Mouse (Mus musculus) 3134 (cell line): ENCODE measurements at regions not wholly inside any gene's neighbourhood (a gene's known extent, or its start where the extent isn't known, plus 50 kb on each side); places are given as distances from the start of the nearest gene placed in this dataset.

Experiments used
- DNase-seq: peaks from one replicate; pipeline ENCODE4 v3.0.0-alpha.2; 2011; ENCODE audit warnings: low spot score; ENCODE audit not compliant: insufficient read length; ENCODE audit errors: extremely low read depth

- DNase-seq, result no peak
Observed at GRCm38 (mm10) chr6:100107066-100107465, 180.2 kb downstream of the Rybp start.

GRCm38 (mm10) chr6:100100565-100101133, 186.6 kb downstream of the Rybp start:
- no peak for DNase-seq

- no peak for DNase-seq
Observed at GRCm38 (mm10) chr6:100096393-100097125, 190.7 kb downstream of the Rybp start.

- no peak for DNase-seq
Observed at GRCm38 (mm10) chr6:100094653-100095217, 192.6 kb downstream of the Rybp start.

- DNase-seq, result no peak
Observed at GRCm38 (mm10) chr6:100092870-100093269, 194.4 kb downstream of the Rybp start.

GRCm38 (mm10) chr6:100091815-100092214, 195.5 kb downstream of the Rybp start:
- no peak for DNase-seq

- DNase-seq, result no peak
Observed at GRCm38 (mm10) chr6:100088576-100088975, 198.7 kb downstream of the Rybp start.

- no peak for DNase-seq
Observed at GRCm38 (mm10) chr6:100086807-100087206, 200.5 kb downstream of the Rybp start.

- no peak for DNase-seq
Observed at GRCm38 (mm10) chr6:100085981-100086380, 201.3 kb downstream of the Rybp start.

GRCm38 (mm10) chr6:100083868-100084477, 203.3 kb downstream of the Rybp start:
- no peak for DNase-seq

- no peak for DNase-seq
Observed at GRCm38 (mm10) chr6:100083127-100083526, 204.2 kb downstream of the Rybp start.

GRCm38 (mm10) chr6:100074672-100075335, 212.5 kb downstream of the Rybp start:
- DNase-seq, result peak; percentile 52

- DNase-seq, result no peak
Observed at GRCm38 (mm10) chr6:100072261-100072968, 214.9 kb downstream of the Rybp start.

GRCm38 (mm10) chr6:100069151-100069550, 218.1 kb downstream of the Rybp start:
- DNase-seq, result no peak

GRCm38 (mm10) chr6:100067273-100067672, 220.0 kb downstream of the Rybp start:
- DNase-seq, result no peak

GRCm38 (mm10) chr6:100065586-100065985, 221.7 kb downstream of the Rybp start:
- no peak for DNase-seq

- DNase-seq, result no peak
Observed at GRCm38 (mm10) chr6:100062961-100063360, 224.3 kb downstream of the Rybp start.

GRCm38 (mm10) chr6:100059803-100060202, 227.5 kb downstream of the Rybp start:
- DNase-seq, result no peak

GRCm38 (mm10) chr6:100055980-100056379, 231.3 kb downstream of the Rybp start:
- DNase-seq, result no peak

- DNase-seq, result no peak
Observed at GRCm38 (mm10) chr6:100052955-100053795, 234.1 kb downstream of the Rybp start.
